Mouse (Mus musculus): ENCODE data around the gene Gmfg.

Gmfg gene

GRCm38 (mm10) chr7:28488030-28488491 is 50.8 kb downstream of the Gmfg start:
- DNase-seq: peak; percentile 25 to 30

GRCm38 (mm10) chr7:28490410-28490809 is 53.2 kb downstream of the Gmfg start:
- DNase-seq: peak; percentile 82 to 86

GRCm38 (mm10) chr7:28490903-28491302 is 53.7 kb downstream of the Gmfg start:
- DNase-seq: no peak

- no peak for DNase-seq
Observed at GRCm38 (mm10) chr7:28492310-28492709, 55.1 kb downstream of the Gmfg start.

- no peak for DNase-seq
Observed at GRCm38 (mm10) chr7:28495426-28495825, 58.2 kb downstream of the Gmfg start.
